Mouse (Mus musculus): ENCODE data around the gene Cdyl. TPM values are rescaled to one million over a fixed set of nuclear protein-coding genes. Genes with fewer than 3 reads are reported as not detected.

Cdyl gene
- polyA plus RNA-seq, 1 experiment from 2014 or later = 3.4 TPM

DNA sequence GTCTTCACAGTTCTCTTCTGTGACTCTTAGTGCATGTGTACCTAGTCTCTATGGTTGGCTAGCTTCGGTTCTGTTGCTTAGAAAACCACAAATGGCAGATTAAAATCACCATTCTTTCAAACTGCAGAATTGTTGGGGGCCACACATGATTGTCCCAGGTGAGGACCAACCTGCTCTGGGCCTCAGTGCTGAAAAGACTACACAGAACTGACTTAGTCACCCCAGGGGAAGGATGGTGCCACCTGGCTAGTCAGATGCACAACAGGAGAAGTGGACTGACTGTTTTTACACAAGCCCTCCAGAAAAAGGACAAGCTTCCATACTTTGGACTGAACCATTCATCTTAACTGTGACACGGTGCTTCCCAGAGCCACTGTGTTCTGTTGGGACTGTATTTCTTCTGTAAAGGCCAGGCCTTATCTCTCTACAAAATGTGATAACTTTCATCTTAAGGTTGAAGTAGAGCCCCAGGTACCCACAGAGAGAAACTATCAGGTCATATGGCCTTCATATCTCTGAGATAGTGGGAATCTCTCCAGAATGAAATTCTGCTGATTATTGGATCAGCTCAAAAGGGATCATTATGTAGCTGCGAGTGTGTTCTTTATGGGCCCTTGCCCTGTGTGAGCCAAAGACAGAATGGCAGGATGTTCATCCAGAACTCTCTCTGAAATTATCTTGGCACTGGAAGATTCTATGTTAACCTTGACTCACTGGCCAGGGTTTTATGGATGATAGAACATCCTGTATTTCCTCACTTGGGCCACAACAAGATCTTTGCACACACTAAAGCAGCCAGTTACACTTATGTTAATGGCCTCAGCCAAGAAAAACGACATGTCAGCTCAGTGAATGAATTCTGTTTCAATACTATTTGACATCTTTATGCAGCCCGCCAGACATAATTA lies 149.9 kb downstream of the Cdyl start:
- ATAC-seq = no peak
- Histone ChIP-seq H3K4me1 (ENCODE audit: control insufficient read depth, insufficient read depth, low read length) (0 out of 2 replicates have a peak, but pooled peaks cover 2% of the 10 kb centered on the region), H3K4me2 (ENCODE audit: low read length) (no peak overlapping the region), H3K4me3 (ENCODE audit: low read depth, low read length) (no peak overlapping the region), H3K27ac (ENCODE audit: low read length) (no peak overlapping the region), H3K9ac (ENCODE audit: low read depth, low read length) (no peak overlapping the region), H3K9me3 (replicated peaks; ENCODE audit: control insufficient read depth, low read length, poor library complexity, severe bottlenecking) (no peaks in the 10 kb centered on the region), H3K36me3 (ENCODE audit: control insufficient read depth, insufficient read depth, low read length) (no peaks in the 10 kb centered on the region), H3K27me3 (ENCODE audit: control insufficient read depth, insufficient read depth, low read depth, low read length) (no peaks in the 10 kb centered on the region)
- WGBS = 58% methylated on average over 5 of the region's 5 CpGs

DNA sequence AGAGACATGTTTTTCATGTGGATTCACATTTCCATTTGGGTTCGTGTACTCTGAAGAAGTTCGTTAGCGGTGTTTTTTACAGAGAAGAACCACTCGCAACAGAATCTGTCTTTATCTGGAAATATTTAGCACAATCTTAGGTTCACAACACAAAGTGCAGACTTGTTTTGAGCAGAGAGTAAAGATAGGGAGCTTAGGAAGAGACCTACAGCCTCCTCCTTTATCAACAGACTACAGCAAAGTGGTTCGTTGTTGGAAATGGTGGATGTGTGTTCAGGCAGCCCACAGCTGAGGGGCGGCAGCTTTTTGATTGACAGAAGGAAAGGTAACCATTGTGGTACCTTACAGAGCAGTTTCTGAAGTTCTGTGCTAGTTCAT lies 150.5 kb downstream of the Cdyl start:
- Histone ChIP-seq H3K4me1 (ENCODE audit: control insufficient read depth, insufficient read depth, low read length) (0 out of 2 replicates have a peak, but pooled peaks cover 2% of the 10 kb centered on the region), H3K36me3 (ENCODE audit: control insufficient read depth, insufficient read depth, low read length) (no peaks in the 10 kb centered on the region), H3K27ac (ENCODE audit: low read length) (no peak overlapping the region), H3K9me3 (replicated peaks; ENCODE audit: control insufficient read depth, low read length, poor library complexity, severe bottlenecking) (no peaks in the 10 kb centered on the region), H3K4me2 (ENCODE audit: low read length) (no peak overlapping the region), H3K9ac (ENCODE audit: low read depth, low read length) (no peak overlapping the region), H3K4me3 (ENCODE audit: low read depth, low read length) (no peak overlapping the region), H3K27me3 (ENCODE audit: control insufficient read depth, insufficient read depth, low read depth, low read length) (no peaks in the 10 kb centered on the region)
- no peak for ATAC-seq
- 66% methylated on average over 6 of the region's 6 CpGs for WGBS

DNA sequence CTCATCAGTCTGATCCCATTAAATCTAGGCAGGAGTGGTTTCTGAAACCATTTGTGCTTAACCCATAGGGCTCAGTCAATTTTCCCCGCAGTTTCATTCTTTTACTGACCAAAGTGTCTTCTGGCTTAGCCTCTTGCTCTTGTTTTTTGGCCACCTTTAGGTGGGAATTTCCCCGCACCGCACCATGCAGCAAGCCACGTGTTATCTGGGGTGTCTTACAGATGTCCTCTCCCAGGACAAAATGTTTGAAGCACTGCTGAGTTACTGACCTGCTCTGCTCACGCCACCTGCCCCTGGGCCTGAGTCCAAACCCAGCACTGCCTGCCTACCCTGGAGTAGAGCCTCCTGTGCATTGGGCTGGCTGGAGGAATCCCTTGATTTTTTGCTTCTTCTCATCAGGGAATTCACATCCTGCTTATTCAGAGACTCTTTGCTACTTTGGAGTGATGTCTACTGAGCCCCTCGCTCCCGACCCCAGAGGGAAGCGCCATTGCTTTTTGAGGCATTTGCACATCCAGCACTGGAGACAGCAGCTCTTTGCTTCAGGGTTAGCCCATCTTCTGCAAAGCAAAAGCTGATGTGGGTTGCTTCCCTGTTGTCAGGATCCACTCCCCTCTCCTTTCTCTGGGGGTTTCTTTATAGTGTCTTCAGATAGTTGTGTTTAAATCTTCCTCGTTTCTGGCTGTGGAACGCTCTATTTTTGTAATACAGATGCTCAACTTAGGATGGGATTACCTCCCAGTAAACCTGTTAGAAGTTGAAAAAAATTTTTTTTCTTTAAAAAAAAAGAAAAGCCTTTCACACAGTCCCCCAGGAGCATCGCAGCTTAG lies 151.9 kb downstream of the Cdyl start:
- Histone ChIP-seq H3K4me1 (ENCODE audit: control insufficient read depth, insufficient read depth, low read length) (no peaks in the 10 kb centered on the region), H3K27me3 (ENCODE audit: control insufficient read depth, insufficient read depth, low read depth, low read length) (no peaks in the 10 kb centered on the region), H3K9me3 (replicated peaks; ENCODE audit: control insufficient read depth, low read length, poor library complexity, severe bottlenecking) (no peaks in the 10 kb centered on the region), H3K9ac (ENCODE audit: low read depth, low read length) (no peak overlapping the region), H3K36me3 (ENCODE audit: control insufficient read depth, insufficient read depth, low read length) (no peaks in the 10 kb centered on the region), H3K4me2 (ENCODE audit: low read length) (no peak overlapping the region), H3K4me3 (ENCODE audit: low read depth, low read length) (no peak overlapping the region), H3K27ac (ENCODE audit: low read length) (no peak overlapping the region)
- WGBS = 52% methylated on average over 11 of the region's 11 CpGs
- no peak for ATAC-seq

DNA sequence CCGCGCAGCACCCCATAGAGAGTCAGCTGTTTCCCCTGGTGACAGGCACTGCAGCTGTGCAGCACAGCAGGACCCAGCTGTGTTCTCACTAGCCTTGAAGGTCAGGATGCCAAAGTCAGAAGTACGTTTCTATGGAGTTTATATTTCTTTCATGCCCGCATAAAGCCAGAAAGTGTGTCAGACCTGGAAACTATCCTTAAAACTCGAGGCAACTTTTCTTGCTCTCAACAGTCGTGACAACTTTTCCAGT lies 152.5 kb downstream of the Cdyl start:
- Histone ChIP-seq H3K27ac (ENCODE audit: low read length) (no peak overlapping the region), H3K36me3 (ENCODE audit: control insufficient read depth, insufficient read depth, low read length) (no peaks in the 10 kb centered on the region), H3K4me2 (ENCODE audit: low read length) (no peak overlapping the region), H3K9ac (ENCODE audit: low read depth, low read length) (no peak overlapping the region), H3K4me3 (ENCODE audit: low read depth, low read length) (no peak overlapping the region), H3K9me3 (replicated peaks; ENCODE audit: control insufficient read depth, low read length, poor library complexity, severe bottlenecking) (no peaks in the 10 kb centered on the region), H3K4me1 (ENCODE audit: control insufficient read depth, insufficient read depth, low read length) (no peaks in the 10 kb centered on the region), H3K27me3 (ENCODE audit: control insufficient read depth, insufficient read depth, low read depth, low read length) (no peaks in the 10 kb centered on the region)
- WGBS = 25% methylated on average over 6 of the region's 6 CpGs
- no peak; the same call in 1 of the 2 replicates for ATAC-seq

DNA sequence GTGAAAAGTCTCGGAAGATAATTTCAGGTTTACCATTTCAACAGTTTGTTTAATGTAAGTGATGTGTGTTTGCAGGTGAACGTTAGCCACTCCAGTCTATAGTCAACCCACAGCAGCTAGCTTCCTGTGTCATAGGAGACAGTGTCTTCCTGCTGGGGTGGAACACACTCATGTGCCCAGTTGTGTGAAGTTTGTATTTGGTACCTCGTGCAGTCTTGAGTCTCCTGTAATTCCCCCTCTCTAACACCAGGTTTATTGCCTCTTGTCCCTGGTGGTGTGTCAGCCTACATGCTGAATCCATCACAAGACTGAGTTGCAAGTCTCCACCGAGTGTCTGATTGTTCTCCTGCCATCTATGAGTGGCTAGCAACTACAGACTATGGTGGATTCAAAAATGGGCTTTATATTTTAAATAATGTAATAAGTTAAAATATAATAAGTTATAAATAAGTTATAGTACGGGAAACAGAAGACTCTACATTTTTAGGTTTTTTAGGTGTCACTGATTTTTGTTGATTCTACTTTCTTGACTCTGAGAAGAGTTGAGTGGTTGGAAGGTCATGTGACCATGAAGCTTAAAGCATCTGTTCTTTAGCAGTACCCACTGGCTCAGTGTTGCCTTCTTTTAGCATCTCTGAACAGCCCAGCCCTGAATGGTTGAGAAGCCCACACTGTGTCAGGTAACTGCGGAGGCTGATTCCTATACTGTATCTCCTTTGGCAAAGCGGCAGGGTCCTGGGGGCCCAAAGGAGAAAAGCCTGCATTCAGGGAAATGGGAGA lies 153.9 kb downstream of the Cdyl start:
- Histone ChIP-seq H3K27ac (ENCODE audit: low read length) (no peak overlapping the region), H3K4me3 (ENCODE audit: low read depth, low read length) (no peak overlapping the region), H3K27me3 (ENCODE audit: control insufficient read depth, insufficient read depth, low read depth, low read length) (no peaks in the 10 kb centered on the region), H3K9ac (ENCODE audit: low read depth, low read length) (no peak overlapping the region), H3K4me2 (ENCODE audit: low read length) (no peak overlapping the region), H3K9me3 (replicated peaks; ENCODE audit: control insufficient read depth, low read length, poor library complexity, severe bottlenecking) (no peaks in the 10 kb centered on the region), H3K4me1 (ENCODE audit: control insufficient read depth, insufficient read depth, low read length) (no peaks in the 10 kb centered on the region), H3K36me3 (ENCODE audit: control insufficient read depth, insufficient read depth, low read length) (no peaks in the 10 kb centered on the region)
- 91% methylated on average over 7 of the region's 7 CpGs for WGBS
- ATAC-seq = no peak

DNA sequence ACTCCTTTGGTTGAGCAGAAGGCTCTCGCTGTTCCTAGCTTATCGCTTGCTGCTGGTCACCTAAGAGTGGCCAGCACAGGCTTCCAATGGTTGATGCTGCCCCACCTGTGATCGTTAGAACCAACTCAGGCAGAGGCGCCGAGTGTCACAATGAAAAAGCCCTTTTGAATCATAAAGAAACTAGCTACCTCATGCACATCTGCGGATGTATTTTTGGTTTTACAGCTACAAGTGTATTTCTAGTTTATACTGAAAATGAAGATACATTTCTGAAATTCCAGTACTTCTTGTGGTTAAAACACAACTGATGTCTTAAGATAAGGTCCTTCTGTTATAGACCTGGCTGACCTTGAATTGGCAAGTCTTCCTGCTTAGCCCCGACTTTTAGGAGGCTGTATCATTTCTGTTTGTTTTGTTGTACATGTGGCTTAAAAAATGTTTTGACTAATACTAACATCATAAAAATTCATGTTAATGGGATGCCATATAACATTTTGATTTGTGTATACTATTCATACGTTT lies 155.6 kb downstream of the Cdyl start:
- H3K36me3 ChIP-seq (ENCODE audit: control insufficient read depth, insufficient read depth, low read length) = no peaks in the 10 kb centered on the region
- no peak overlapping the region for H3K4me2 ChIP-seq (ENCODE audit: low read length)
- no peaks in the 10 kb centered on the region for H3K9me3 ChIP-seq (replicated peaks; ENCODE audit: control insufficient read depth, low read length, poor library complexity, severe bottlenecking)
- H3K9ac ChIP-seq (ENCODE audit: low read depth, low read length) = no peak overlapping the region
- ATAC-seq = no peak
- no peaks in the 10 kb centered on the region for H3K4me1 ChIP-seq (ENCODE audit: control insufficient read depth, insufficient read depth, low read length)
- no peak overlapping the region for H3K27ac ChIP-seq (ENCODE audit: low read length)
- no peak overlapping the region for H3K4me3 ChIP-seq (ENCODE audit: low read depth, low read length)
- no peaks in the 10 kb centered on the region for H3K27me3 ChIP-seq (ENCODE audit: control insufficient read depth, insufficient read depth, low read depth, low read length)
- WGBS = 92% methylated on average over 8 of the region's 8 CpGs

DNA sequence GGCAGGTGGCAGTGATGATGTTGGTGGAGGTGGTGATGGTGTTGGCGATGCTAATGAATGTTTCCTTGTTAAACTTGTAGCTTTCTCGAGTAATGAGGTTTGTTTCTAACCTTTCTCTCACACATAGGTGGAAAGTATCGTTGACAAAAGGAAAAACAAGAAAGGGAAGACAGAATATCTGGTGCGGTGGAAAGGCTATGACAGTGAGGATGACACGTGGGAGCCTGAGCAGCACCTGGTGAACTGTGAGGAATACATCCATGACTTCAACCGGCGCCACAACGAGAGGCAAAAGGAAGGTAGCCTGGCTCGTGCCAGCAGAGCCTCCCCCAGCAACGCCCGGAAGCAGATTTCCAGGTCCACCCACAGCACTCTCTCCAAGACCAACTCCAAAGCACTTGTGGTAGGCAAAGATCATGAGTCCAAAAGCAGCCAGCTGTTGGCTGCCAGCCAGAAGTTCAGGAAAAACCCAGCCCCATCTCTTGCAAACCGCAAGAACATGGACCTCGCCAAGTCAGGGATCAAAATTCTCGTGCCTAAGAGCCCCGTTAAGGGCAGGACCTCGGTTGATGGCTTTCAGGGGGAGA lies 156.2 kb downstream of the Cdyl start:
- Histone ChIP-seq H3K4me1 (ENCODE audit: control insufficient read depth, insufficient read depth, low read length) (no peaks in the 10 kb centered on the region), H3K4me3 (ENCODE audit: low read depth, low read length) (no peak overlapping the region), H3K4me2 (ENCODE audit: low read length) (no peak overlapping the region), H3K9ac (ENCODE audit: low read depth, low read length) (no peak overlapping the region), H3K36me3 (ENCODE audit: control insufficient read depth, insufficient read depth, low read length) (no peaks in the 10 kb centered on the region), H3K9me3 (replicated peaks; ENCODE audit: control insufficient read depth, low read length, poor library complexity, severe bottlenecking) (no peaks in the 10 kb centered on the region), H3K27me3 (ENCODE audit: control insufficient read depth, insufficient read depth, low read depth, low read length) (no peaks in the 10 kb centered on the region), H3K27ac (ENCODE audit: low read length) (no peak overlapping the region)
- no peak for ATAC-seq
- 91% methylated on average over 16 of the region's 16 CpGs for WGBS

DNA sequence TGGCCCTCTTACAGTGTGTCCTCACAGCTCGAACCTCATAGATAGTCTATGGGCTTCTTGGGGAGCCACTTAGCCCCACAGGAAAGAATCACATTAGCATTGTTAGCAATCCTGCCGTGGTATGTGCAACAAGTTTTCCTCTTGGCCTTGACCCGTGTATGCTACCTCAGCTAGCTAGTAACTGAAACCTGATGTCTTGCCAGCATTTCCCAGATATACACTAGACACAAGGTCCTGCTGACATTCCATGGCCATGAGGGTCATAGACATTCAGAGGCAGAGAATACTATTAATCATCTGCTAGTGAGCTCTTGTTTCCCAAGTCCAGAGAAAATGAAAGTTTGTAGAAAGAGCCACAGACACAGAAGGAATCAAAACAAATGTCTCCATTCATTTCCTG lies 158.0 kb downstream of the Cdyl start:
- no peak overlapping the region for H3K4me3 ChIP-seq (ENCODE audit: low read depth, low read length)
- no peak overlapping the region for H3K9ac ChIP-seq (ENCODE audit: low read depth, low read length)
- 90% methylated on average over 3 of the region's 3 CpGs for WGBS
- H3K36me3 ChIP-seq (ENCODE audit: control insufficient read depth, insufficient read depth, low read length) = no peaks in the 10 kb centered on the region
- no peak for ATAC-seq
- no peaks in the 10 kb centered on the region for H3K27me3 ChIP-seq (ENCODE audit: control insufficient read depth, insufficient read depth, low read depth, low read length)
- H3K9me3 ChIP-seq (replicated peaks; ENCODE audit: control insufficient read depth, low read length, poor library complexity, severe bottlenecking) = no peaks in the 10 kb centered on the region
- no peak overlapping the region for H3K4me2 ChIP-seq (ENCODE audit: low read length)
- H3K27ac ChIP-seq (ENCODE audit: low read length) = no peak overlapping the region
- H3K4me1 ChIP-seq (ENCODE audit: control insufficient read depth, insufficient read depth, low read length) = no peaks in the 10 kb centered on the region

All from midbrain, embryonic 16.5 days (tissue).